Mouse (Mus musculus): ENCODE results near the gene Chd6. TPM values are rescaled to one million over a fixed set of nuclear protein-coding genes. Genes with fewer than 3 reads are reported as not detected.
A peak's percentile ranks its signal among the peaks of the same experiment; 100 is the strongest.

Chd6 gene
- 38.3 and 47.0 TPM in 2 replicates for total RNA-seq (2021)
- long read RNA-seq, experiment 1, partial matches to known transcripts, result 3 of 6 reads
- long read RNA-seq, experiment 1, other reads (novel, unspliced or antisense), result 3 of 6 reads
- long read RNA-seq, experiment 2, partial matches to known transcripts, result 7 of 7 reads
- long read RNA-seq, experiment 2, other reads (novel, unspliced or antisense), result 0 of 7 reads

- DNase-seq, result peak; percentile 99
Measured at GRCm38 (mm10) chr2:161108933-161109371, at the start of gene Chd6. TSS of gene Chd6 (minus strand) at chr2:161109075.

DNA sequence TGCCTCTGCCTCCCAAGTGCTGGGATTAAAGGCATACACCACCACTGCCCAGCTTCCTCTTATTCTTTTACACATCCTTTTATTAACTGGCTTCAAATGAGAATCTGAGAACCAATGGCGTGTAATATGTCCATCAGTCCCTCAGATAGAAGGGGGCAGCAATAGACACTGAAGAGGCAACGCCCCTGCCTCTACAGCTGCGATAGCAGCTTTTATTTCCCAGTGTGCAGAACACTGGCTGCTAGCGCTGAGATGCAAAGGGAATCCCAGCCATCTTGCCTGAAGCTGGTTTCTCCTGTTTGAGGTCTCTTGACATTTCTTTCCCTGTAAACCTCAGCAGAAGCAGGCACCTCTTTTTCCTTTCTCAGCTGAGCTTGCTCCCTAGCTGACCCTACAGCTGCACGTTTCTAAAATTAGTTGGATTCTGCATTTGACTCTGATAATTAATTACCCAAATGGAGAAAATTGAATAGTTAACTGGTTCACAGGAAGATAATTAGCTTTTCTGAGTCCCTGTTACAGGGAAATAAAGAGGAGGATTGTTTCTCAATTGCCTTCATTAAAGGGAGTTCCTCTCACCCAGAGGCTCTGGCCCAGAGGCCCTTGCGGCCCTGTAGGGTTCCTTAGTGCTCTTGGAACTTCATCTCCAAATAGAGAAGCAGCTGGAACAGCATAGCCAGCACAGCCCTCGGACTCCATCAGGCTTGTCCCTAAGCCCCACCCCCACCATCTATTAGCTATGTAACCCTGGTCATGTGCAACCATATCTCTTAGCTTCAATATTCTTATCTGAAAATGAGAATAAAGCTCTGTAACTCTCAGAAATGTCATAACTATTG, 41.3 kb upstream of the Chd6 start:
- no peak for DNase-seq

- no peak for DNase-seq
Measured at GRCm38 (mm10) chr2:161148428-161149020, 39.6 kb upstream of the Chd6 start.

GRCm38 (mm10) chr2:161147656-161148427, 39.0 kb upstream of the Chd6 start:
- DNase-seq, result no peak

GRCm38 (mm10) chr2:161144799-161145198, 35.9 kb upstream of the Chd6 start:
- DNase-seq, result no peak

GRCm38 (mm10) chr2:161138672-161139536, 30.0 kb upstream of the Chd6 start:
- DNase-seq, result no peak

- DNase-seq, result no peak
Measured at GRCm38 (mm10) chr2:161136999-161137398, 28.1 kb upstream of the Chd6 start.

GRCm38 (mm10) chr2:161128367-161129111, 19.7 kb upstream of the Chd6 start:
- DNase-seq, result no peak

DNA sequence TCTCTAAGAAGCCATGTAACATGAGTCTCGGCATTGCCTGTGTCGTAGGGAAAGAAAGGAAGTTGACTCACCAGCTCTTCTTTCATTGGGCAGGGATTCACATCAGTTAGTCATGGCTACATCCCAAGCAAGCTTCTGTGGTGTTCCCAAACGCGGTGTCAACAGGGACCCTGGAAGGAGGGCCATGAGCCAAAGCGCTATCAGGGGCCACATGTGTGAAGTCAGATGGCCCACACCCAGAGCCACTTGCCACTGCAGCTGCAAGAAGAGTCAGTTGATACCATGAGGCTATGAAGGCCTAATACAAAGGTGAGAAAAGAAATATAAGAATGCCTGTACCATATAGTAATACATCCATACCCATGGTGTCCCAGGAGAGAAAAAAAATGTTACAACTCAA, 3.1 kb upstream of the Chd6 start:
- no peak for DNase-seq

DNA sequence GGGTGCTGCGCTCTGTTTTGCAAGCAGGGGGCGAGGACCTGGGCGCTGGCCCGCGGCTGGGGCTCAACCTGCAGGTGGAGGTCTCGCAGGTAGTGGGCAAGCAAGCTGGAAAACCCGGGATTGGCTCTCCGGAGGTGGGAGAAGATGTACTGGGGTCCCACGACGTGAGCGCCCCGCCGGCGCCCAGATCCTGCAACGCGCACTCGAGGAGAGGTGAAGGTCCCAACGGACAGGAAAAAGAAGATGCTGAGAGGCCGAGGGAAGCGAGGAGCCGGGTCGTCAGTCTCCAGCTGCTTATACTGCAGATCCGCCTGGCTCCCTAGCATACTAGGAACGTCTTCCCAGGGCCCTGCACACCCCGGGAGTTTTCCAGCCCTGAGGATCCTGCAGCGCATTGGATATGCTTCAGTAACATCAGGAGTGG, 535 bp upstream of the Chd6 start:
- DNase-seq, result no peak

GRCm38 (mm10) chr2:161108085-161108927, 569 bp downstream of the Chd6 start:
- peak; percentile 74 for DNase-seq

DNA sequence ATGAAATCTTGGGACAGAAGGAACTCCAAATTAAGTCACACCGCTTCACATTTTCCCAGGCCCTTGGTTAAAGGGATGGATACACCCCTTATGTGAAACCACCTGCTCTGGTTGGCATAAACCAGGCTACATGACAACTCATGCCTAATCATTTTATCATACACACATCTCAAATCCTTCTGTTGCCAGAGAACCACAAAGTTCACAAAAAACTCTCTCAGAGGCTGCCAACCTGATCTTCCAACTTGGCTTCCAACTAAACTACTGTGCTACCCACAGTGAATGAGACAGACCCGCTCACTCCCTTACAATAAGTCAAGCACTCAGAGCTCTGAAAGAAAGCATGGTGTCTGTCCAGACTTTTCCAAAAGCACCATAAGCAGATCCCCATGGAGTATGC, 1.6 kb downstream of the Chd6 start:
- no peak for DNase-seq

GRCm38 (mm10) chr2:161103769-161104168, 5.1 kb downstream of the Chd6 start:
- DNase-seq, result no peak

DNA sequence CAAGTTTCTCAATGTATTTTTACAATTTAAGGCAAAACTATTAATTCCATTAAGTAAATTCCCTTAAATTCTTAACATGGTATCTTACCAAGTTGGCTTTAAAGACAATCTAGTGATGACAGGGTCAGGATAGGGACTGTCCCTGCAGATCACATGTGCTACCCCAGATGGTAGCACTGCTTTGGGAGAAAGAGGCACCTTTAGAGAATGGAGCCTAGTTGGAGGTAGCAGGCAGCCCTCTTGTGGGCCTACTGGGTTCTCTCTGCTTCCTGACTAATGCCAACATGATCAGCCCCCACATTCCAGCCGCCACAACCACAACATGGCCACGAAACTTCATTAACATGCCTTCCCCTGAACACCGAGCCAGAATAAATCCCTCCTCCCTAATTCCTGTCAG, 6.8 kb downstream of the Chd6 start:
- DNase-seq, result no peak

GRCm38 (mm10) chr2:161097746-161098145, 11.1 kb downstream of the Chd6 start:
- DNase-seq, result no peak

DNA sequence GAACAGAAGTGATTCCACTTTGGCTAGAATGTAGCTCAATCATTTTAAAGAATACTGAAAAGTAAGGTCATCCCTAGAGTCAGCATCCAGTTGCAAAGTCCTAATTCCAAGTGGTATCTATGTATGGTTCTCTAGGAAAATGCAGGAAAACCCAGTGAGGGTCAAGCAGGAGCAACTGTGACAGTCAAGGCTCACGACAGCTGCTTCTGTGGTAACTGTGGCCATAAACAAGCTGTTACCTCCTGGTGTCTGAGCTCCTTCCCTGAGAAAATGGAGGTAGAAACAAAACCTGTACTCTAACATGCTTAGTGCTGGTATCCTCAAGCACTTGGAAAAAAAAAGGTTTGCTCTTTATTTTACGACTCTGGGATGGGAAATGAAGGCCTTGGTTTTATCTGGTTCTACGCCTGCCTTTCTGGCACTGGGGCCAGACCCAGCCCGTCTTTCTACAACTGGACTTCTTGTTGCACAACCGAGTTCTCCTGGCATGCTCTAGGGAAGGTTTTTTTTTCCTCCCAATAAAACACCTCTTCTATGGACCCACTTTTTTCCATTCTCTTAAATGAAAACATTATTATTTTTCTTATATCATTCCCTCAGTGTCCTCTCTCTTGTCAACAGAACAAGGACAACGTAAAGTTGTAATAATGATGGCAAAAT, 18.0 kb downstream of the Chd6 start:
- DNase-seq, result peak; percentile 36

- DNase-seq, result no peak
Measured at GRCm38 (mm10) chr2:161090200-161090599, 18.7 kb downstream of the Chd6 start.

- no peak for DNase-seq
Measured at GRCm38 (mm10) chr2:161078590-161078989, 30.3 kb downstream of the Chd6 start.

GRCm38 (mm10) chr2:161076262-161076661, 32.6 kb downstream of the Chd6 start:
- no peak for DNase-seq
